Mouse (Mus musculus) CD4-positive, CD25-positive, alpha-beta regulatory T cell, adult 2 months (primary cell): ENCODE measurements at regions not wholly inside any gene's neighbourhood (a gene's known extent, or its start where the extent isn't known, plus 50 kb on each side); places are given as distances from the start of the nearest gene placed in this dataset.
"Not testable (repeated sequence)": the region's sequence is repeated elsewhere in the genome, so short reads cannot be mapped to it uniquely, and the experiment has no call there.

Source experiments
- DNase-seq: peaks from one replicate; pipeline ENCODE4 v3.0.0-alpha.2; 2012; ENCODE audit warnings: low read depth, low spot score

GRCm38 (mm10) chr15:32749971-32750370 lies 505.4 kb downstream of the Sema5a start:
- DNase-seq, result no peak

- DNase-seq, result no peak
Measured at GRCm38 (mm10) chr15:32751991-32752390, 507.4 kb downstream of the Sema5a start.

- no peak for DNase-seq
Measured at GRCm38 (mm10) chr15:32760141-32760540, 515.5 kb downstream of the Sema5a start.

- DNase-seq, result peak; percentile 1
Measured at GRCm38 (mm10) chr15:32766011-32766701, 521.5 kb downstream of the Sema5a start.

GRCm38 (mm10) chr15:32766746-32767471 lies 522.3 kb downstream of the Sema5a start:
- no peak for DNase-seq

GRCm38 (mm10) chr15:32778226-32778598 lies 533.6 kb downstream of the Sema5a start:
- DNase-seq, result not testable (repeated sequence)

GRCm38 (mm10) chr15:32778599-32779273 lies 534.1 kb downstream of the Sema5a start:
- DNase-seq, result not testable (repeated sequence)

- not testable (repeated sequence) for DNase-seq
Measured at GRCm38 (mm10) chr15:32779274-32779615, 534.6 kb downstream of the Sema5a start.

- not testable (repeated sequence) for DNase-seq
Measured at GRCm38 (mm10) chr15:32781609-32782008, 537.0 kb downstream of the Sema5a start.

GRCm38 (mm10) chr15:32799222-32799621 lies 554.6 kb downstream of the Sema5a start:
- no peak for DNase-seq

- DNase-seq, result no peak
Measured at GRCm38 (mm10) chr15:32810849-32811632, 566.4 kb downstream of the Sema5a start.

- DNase-seq, result no peak
Measured at GRCm38 (mm10) chr15:32839966-32840365, 595.4 kb downstream of the Sema5a start.
